Mouse (Mus musculus) thymus, adult 2 months (tissue): ENCODE measurements around the gene Maz.

Experiments
- CTCF ChIP-seq: fragments of 200-500 bp; IDR thresholded peaks from 2 replicates; pipeline ENCODE4 v1.5.1; 2012; ENCODE audit warnings: mild to moderate bottlenecking, control low read depth, low read length, moderate library complexity, borderline replicate concordance; ENCODE audit not compliant: control insufficient read depth, poor library complexity, insufficient read depth; ENCODE audit errors: extremely low read depth
- POLR2A ChIP-seq: fragments of 200-500 bp; IDR thresholded peaks from 2 replicates; pipeline ENCODE4 v1.6.1; 2012; ENCODE audit warnings: mild to moderate bottlenecking, low read length, control low read depth, moderate library complexity; ENCODE audit not compliant: control insufficient read depth, poor library complexity, insufficient read depth; ENCODE audit errors: extremely low read depth

GRCm38 (mm10) chr7:127007313-127008024, 19.4 kb downstream of the Maz start:
- TF ChIP-seq CTCF = no peak
- no peak for TF ChIP-seq POLR2A
